ENCODE assay signal across 8 mouse cellular contexts in genomic region chr3:87525837-87526570, GRCm38 (mm10). TPM values are rescaled to one million over a fixed set of nuclear protein-coding genes. Genes with fewer than 3 reads are reported as not detected.
A peak's percentile ranks its signal among the peaks of the same experiment; 100 is the strongest.
DNase-seq lines count a peak whose midpoint lies in the region; ATAC-seq lines count a peak whose summit lies in the region.

No protein-coding gene starts in this region.

- peak; percentile 62; the same call in 1 of the 2 replicates for ATAC-seq in heart, embryonic 12.5 days (ENCODE audit: insufficient number of reproducible peaks, low FRiP score)

- peaks cover 32% of the 10 kb centered on the region for H3K4me1 ChIP-seq in heart, embryonic 12.5 days (replicated peaks)
- H3K4me1 ChIP-seq in midbrain, embryonic 10.5 days = peaks cover 18% of the 10 kb centered on the region

- peaks cover 38% of the 10 kb centered on the region for H3K36me3 ChIP-seq in heart, embryonic 12.5 days
- peaks cover 40% of the 10 kb centered on the region for H3K36me3 ChIP-seq in midbrain, embryonic 10.5 days

- peak overlapping the region; percentile 77 for H3K4me3 ChIP-seq in heart, embryonic 12.5 days
- H3K4me3 ChIP-seq in midbrain, embryonic 10.5 days = peak overlapping the region; percentile 99

- H3K27me3 ChIP-seq in heart, embryonic 12.5 days (replicated peaks) = no peaks in the 10 kb centered on the region
- 0 out of 2 replicates have a peak, but pooled peaks cover 5% of the 10 kb centered on the region for H3K27me3 ChIP-seq in midbrain, embryonic 10.5 days (ENCODE audit: low read depth, poor library complexity, severe bottlenecking)

- peak; percentile 34 for DNase-seq in embryo, embryonic 10.5 days (ENCODE audit: low spot score)
- no peak for DNase-seq in embryo, embryonic 9.5 days (ENCODE audit: extremely low spot score)
- DNase-seq in T-cell, adult 2 months (ENCODE audit: low spot score) = peak; percentile 43
- peak; percentile 17 for DNase-seq in kidney, postnatal 14 days
- no peak for DNase-seq in midbrain, embryonic 10.5 days (ENCODE audit: low spot score)
- DNase-seq in right cerebral cortex, postnatal 10 days (ENCODE audit: low spot score in 2 of 2) = no peak
- DNase-seq in layer of hippocampus, adult 8-10 months (ENCODE audit: low spot score in 2 of 2) = no peak

- H3K9ac ChIP-seq in heart, embryonic 12.5 days = peak overlapping the region; percentile 95

- 8% methylated on average over 27 of the region's 27 CpGs for WGBS in heart, embryonic 12.5 days
- 10% methylated on average over 27 of the region's 27 CpGs for WGBS in midbrain, embryonic 10.5 days

- peak overlapping the region; percentile 84 for H3K4me2 ChIP-seq in heart, embryonic 12.5 days

- H3K9me3 ChIP-seq in heart, embryonic 12.5 days (replicated peaks) = no peaks in the 10 kb centered on the region
- no peaks in the 10 kb centered on the region for H3K9me3 ChIP-seq in midbrain, embryonic 10.5 days (replicated peaks)

- H3K27ac ChIP-seq in heart, embryonic 12.5 days (ENCODE audit: poor library complexity, severe bottlenecking) = peak overlapping the region; percentile 88
- H3K27ac ChIP-seq in midbrain, embryonic 10.5 days (replicated peaks) = peak overlapping the region; percentile 94

RNA-seq across cellular contexts. Expression of gene Etv3, which starts 0.8 kb away (rescaled TPM):
- polyA plus RNA-seq in heart, embryonic 12.5 days (2016; fragmentation: Nextera tagmentation; extraction: Ambion mirVana) = 13.9 and 14.0 TPM in 2 replicates
- 9.8 and 11.8 TPM in 2 replicates for polyA plus RNA-seq in midbrain, embryonic 10.5 days (2016; fragmentation: Nextera tagmentation; extraction: Ambion mirVana)
- total RNA-seq in layer of hippocampus, adult 8-10 months (2022) = 10 to 100 TPM; 24.2 to 26.8 (median 25.4) TPM

Comparison
In these comparisons a context has a peak if more than half of its experiments do, and no peak if none do; other contexts are left out.
1. DNase-seq: peak in embryo, embryonic 10.5 days (single experiment), T-cell, adult 2 months (single experiment) and kidney, postnatal 14 days (single experiment); none in embryo, embryonic 9.5 days (single experiment), midbrain, embryonic 10.5 days (single experiment), right cerebral cortex, postnatal 10 days (0 of 2) and layer of hippocampus, adult 8-10 months (0 of 2).